Mouse (Mus musculus) lung, postnatal 25 days (tissue): ENCODE measurements around the gene Zfp574.
A peak's percentile ranks its signal among the peaks of the same experiment; 100 is the strongest.

Experiments used
- DNase-seq: peaks from one replicate; pipeline ENCODE4 v3.0.0; 2022; ENCODE audit warnings: low spot score

The Zfp574 gene

GRCm38 (mm10) chr7:25073924-25074323 is 1.6 kb downstream of the Zfp574 start:
- DNase-seq, result no peak

DNA sequence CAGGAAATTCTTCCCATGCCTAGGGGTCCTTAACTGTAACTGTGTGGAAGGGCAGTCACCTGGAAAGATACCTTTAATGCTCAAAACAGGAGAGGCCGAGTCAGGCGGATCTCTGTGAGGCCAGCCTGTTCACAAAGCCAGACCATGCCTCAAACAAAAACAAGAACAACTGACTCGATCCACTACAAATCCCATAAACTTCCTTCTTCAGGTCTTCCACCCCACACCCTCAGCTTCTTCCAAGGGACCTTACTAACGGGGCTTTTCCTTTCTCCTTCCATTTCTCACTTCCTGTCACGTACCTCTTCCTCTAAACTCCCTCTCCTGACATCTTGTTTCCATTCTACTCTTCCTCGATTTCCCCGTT is 3.9 kb downstream of the Zfp574 start:
- no peak for DNase-seq

- DNase-seq, result peak; percentile 99
Observed at GRCm38 (mm10) chr7:25076663-25077413, 4.5 kb downstream of the Zfp574 start.

DNA sequence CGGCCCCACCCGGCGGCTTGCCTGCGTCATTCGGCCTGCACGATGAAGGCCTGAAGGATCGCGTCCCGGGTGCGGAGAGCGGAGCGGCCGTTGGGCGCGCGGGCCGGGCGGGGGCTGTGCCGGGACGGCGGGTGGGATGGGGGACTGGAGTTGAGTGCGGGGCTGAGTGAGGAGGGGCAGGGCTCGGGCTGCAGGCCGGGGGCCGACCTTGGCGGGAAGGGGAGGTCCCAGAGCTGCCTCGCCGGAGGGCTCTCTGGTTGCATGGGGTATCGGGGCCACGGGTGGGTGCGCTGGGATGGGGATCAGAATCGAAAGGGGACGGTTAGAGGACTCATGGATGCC is 5.0 kb downstream of the Zfp574 start:
- DNase-seq, result no peak

GRCm38 (mm10) chr7:25079496-25080026 is 7.2 kb downstream of the Zfp574 start:
- DNase-seq, result no peak

GRCm38 (mm10) chr7:25080431-25080830 is 8.1 kb downstream of the Zfp574 start:
- no peak for DNase-seq

DNA sequence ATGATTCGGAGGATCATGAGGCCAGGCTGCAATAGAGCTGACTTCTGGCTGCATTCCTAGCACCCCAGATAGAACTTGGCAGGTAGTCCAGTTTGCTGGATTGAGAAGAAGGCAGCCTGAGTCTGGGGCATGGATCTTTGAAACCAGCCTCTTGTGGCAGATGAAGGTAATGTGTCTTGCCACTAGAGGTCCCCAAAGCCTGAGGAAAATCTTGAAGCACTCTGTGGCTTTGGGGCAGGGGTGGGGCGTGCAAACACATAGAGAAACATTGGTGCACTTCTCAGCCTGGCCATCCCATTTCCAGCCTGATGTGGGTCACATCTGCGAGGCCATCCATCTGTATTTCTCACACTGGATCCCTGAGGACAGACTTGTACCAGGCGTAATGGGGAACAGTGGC is 10.1 kb downstream of the Zfp574 start:
- DNase-seq, result peak; percentile 62

- DNase-seq, result peak; percentile 49
Observed at GRCm38 (mm10) chr7:25084621-25085020, 12.3 kb downstream of the Zfp574 start.

DNA sequence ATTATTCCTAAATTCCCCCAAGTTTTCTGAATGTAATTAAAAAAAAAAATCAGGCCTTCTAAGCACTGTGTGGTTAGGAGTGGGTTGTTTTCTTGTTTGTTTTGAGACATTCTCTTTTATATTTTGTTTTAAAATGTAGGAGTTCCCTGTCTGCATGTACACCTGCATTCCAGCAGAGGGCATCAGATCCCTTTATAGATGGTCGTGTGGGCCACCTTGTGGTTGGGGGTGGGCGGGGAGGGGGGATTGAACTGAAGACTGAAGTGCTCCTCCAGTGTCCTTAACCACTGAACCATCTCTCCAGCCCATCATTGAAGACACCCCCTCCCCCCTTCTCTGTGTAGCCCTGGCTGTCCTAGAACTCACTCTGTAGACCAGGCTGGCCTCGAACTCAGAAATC is 14.3 kb downstream of the Zfp574 start:
- no peak for DNase-seq

GRCm38 (mm10) chr7:25087256-25087912 is 15.0 kb downstream of the Zfp574 start:
- no peak for DNase-seq

DNA sequence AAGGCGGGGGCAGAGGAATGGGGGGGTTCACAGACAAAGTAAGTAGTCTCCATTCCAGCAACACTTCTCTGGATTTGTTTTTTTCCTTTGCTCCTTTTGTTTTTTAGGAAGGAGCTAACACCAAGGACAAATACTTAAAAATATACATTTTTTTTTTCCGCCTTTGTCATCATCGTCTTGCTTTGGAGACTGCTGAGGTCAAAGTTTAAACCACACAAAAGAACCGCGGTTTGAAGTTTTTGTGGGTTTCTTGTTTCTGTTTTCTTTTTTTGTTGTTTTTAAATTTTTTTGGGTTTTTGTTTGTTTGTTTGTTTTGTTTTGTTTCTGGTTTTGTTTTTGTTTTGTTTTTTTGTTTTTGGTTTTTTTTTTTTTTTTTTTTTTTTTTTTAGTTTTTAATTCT is 15.6 kb downstream of the Zfp574 start:
- DNase-seq, result no peak

DNA sequence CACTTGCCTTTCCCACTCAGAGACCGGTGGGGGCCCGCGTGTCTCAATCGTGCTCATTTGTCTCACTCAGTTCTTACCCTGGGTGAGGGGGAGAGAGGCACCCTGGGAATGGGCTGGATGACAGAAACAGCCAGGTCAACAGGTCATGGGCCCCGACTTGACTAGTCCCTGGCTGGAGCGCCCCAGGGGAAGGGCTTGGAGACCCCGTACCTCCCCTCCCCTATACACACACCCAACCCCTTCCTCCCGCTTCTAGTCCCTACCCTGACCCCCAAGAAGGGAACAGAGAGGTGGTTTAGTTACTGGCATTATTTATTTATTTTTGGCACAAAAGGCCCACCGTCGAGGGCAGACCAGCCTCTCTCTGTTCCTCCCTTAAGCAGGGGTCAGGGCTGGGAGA is 16.2 kb downstream of the Zfp574 start:
- no peak for DNase-seq

DNA sequence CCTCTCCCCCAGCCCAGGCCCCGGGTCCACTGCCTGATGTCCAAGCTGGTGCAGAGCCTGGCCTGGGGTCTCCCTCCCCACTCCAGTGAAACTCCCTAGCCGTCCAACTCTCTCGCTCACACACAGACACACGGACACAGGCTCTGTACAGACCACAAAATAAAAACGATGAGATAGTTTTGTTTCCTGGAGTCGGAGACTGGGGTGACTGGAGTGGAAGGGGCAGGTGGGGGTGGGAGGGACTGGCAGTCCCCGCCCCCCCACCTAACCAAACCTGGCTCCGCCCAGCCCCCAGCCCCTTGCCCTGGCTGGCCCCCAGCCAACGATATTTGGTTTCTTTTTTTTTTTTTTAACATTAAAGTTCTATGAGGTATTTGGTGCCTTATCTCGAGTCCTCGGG is 16.6 kb downstream of the Zfp574 start:
- DNase-seq, result no peak

DNA sequence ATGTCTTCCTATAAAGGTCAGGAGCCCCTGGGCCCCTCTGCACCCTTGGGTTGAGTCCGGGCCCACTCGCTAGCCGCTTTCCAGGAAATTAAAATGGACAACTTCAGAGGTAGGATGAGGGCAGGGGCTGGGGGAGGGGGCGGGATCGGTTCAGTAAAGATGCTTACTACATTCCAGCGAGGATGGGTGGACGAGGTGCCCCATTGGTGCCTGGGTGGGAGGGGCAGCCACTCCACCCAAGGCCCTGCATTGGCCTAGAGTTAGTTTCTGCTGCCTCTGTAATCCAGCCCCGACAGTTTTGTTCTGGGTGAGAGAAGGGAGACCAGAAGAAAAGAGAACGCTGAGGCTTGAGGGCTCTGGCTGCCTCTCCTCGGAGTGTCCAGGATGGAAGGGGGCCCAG is 17.5 kb downstream of the Zfp574 start:
- no peak for DNase-seq

DNA sequence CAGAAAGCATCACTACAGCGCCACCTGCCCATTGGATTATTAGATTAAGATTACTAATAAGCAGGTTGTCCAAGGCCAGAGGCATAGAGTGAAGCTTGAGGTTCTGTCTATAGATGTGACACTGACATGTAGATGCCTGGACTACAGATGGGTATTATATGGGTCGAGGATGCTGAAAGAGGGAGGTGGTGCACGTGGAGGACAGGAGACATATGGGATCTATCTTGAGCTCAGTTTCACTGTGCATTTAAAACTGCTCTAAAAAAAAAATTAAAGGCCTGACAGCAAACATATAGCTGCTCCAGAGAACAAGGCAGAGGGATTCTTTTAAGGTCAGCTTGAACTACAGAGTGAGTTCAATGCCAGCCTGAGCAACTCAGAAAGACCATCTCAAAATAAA is 25.8 kb downstream of the Zfp574 start:
- no peak for DNase-seq

DNA sequence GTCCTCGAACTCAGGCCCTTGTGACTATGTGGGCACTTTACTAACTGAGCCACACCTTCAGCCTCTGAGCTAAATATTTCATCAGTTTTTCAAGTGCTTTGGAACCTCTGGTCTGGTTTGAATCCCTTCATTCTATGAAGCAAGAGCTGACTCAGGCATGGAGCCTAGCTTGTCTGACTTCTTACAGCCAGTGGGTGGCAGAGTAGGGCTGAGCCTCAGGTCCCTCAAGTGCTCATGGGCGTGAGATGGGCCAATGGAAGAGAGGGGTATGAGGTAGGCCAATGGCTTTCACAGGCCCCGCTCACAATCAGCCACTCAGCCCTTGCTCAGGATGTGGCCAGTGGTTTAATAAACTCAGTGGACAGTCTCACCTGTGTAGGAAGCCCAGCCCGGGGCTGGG is 27.2 kb downstream of the Zfp574 start:
- DNase-seq, result no peak

GRCm38 (mm10) chr7:25105411-25106160 is 33.2 kb downstream of the Zfp574 start:
- DNase-seq, result peak; percentile 74

DNA sequence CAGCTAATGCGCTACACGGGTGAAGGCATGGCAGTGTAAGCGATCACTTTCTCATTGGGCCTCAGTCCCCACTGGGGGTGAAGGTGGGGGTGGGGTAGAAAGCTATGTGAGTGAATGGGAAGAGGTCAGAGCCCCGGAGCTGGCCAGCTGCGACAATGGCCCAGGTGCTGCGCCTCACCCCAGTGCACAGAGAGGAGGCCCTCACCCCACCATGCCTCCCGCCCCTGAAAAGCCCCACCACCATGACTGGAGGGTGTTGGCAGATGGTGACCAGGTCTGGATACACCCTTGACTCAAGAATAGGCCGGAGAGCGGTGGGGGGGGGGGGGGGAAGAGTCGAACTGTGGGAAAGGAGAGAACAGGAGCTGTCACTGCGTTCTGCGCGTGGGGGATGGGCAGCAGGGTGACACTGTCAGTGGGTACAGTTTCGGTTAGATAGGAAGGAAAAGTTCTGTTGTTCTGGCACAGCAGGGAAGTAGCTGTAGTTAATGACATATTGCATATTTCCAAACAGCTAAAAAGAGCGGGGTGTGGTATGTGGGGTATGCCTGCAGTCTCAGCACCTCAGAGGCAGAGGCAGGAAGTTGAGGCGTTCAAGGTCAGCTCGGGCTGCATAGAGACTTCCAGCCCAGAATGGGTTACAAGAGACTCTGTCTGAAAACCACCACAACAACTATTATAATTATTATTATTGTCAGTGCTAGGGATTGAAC is 34.6 kb downstream of the Zfp574 start:
- DNase-seq, result no peak

DNA sequence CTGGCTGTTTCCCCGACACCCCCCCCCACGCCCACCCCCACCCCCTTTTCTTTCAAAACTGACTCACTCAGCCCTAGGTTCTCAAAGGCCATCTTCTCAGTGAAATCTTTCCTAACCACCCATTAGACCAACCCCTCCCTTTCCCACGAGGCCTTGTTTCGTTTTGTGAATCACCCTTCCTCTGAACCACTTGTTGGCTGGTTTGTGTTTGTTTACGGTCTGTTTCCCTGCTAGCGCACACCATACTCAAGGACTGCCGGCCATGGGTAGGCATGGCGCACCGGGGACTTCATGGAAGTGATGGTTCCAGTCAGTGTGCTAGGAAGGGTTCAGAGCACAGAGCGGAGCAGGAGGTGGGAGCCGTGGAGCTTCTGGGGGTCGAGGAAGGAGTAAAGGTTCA is 37.0 kb downstream of the Zfp574 start:
- no peak for DNase-seq

- no peak for DNase-seq
Observed at GRCm38 (mm10) chr7:25110336-25110735, 38.0 kb downstream of the Zfp574 start.

DNA sequence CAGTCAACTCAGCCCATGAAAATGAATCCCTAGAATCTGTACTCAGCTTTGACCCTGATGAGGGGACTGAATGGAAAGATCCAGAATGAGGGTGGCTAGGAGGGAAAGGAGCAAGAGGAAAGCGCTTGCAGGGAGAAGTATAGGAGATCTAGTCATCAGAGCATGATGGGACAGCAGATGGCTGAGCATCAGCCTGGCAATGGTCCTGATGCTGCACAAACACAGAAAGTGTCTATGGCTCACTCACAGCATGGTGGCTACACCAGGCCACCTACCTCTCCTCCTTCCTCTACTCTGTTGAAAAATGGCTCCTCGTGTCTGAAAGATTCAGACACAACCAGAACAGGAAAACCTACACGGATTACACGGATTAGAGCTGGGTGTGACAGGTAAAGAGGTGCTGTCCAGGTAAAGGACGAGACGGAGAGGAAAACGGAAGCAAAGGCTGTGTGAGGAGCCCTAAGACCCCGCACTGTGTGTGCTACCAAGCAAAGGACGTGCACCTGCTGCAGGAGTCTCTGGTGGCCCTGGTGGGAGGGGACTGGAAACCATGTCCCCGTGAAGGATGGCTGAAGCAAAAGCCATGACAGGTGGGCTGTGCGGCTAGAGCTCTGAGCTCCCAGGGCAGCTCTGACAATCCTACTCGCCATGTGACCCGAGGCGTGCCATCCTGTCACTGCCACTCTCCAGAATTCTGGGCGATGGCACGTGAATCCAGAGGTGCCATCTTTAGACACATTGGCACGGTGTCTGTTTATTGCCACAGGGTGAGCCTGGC is 40.0 kb downstream of the Zfp574 start:
- no peak for DNase-seq
